Mouse (Mus musculus): Measurements from ENCODE around the gene Dnmt1.

The Dnmt1 gene

DNA sequence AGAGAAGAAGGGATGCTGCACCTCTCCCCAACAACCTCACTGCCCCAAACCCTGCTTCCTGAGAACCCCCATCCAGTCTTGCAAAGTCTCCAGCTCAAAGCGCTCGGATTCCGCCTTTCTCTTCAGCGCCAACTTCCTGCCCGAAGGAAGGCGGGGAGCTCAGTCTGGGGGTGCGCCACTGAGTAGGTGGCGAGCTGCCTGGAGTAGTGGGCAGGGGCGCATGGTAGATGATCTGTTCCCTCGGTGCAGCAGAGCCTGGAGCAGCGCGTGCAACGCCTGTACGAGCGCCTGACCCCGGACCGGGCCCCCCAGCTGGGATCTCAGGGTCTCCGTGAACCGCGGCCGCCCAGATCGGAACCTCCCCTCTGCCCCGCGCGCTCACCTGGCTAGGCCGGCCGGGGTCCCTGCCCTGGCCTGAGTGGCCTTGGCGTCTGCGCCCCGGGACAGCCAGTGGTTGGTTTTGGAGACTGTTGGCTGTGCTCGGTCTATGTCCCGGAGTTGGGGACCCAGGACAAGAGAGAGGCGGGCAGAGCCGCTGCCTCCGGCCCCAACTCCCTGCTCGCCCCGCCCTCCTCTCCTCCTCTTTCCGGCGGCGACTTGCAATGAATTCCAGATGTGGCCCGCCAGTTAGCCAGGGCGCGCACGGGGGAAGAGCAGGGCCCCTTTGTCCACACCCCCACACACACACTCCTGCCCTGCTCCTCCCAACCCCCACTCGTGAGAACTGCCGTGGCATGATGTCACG is 16.7 kb upstream of the Dnmt1 start, which contains the start of gene S1pr2:
Gene S1pr2, minus strand, starts transcription at position 566 of the 745 bp plus-strand sequence.
- peak; percentile 90 to 94 for DNase-seq

DNA sequence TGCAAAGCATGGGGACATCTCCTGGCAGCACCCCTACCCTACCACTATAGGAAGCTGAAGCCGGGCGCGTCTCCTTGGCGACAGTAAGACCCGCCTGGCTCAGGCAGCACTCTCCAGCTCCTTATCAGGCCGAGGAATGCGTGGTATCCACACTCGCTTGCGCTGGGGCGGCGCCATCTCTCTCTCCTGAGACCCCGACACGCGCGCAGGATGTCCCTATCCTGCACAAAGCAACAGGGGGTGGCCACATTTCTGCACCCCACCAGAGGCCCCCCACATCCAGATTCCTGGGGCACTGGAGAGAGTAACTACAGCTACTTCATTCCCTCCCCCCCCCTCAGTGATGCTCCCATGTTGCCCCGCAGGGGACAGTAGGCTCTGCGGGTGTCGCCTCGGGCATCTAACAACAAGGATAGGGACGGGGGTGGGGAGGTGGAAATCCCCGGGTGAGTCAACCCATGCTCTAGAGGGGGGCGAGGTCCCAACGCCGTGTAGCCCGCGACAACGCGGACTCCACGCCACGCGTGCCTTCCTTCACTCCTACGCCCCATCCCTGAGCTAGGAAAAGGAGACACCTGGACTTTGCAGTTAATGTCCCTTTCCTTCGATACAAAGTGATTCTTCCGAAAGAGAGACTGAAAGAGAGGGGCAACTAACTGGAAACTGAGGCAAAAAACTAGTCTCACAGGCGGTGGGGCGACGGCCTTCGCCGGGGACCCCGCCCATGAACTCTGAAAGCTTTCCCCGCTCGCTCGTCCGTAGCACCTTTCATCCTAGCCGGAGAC is 15.9 kb upstream of the Dnmt1 start:
- DNase-seq: peak; percentile 74 to 82

DNA sequence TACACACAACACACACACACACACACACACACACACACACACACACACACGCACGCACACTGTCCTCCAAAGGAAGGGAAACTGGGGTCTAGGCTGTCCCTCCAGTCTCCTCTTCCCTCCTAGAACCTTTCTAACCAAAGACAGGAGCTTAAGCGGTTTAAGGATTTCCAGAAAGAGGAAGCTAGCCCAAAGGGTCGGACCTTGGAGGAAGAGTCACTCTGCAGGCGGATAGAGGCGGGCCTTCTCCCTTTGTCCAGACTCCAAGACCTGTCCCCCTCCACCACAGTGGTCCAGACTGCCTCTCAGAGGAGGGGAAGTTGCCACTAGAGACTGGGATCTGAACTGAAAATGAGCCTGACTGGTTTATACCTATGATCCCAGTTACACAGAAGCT is 14.0 kb upstream of the Dnmt1 start:
- peak; percentile 40 to 55 for DNase-seq

DNA sequence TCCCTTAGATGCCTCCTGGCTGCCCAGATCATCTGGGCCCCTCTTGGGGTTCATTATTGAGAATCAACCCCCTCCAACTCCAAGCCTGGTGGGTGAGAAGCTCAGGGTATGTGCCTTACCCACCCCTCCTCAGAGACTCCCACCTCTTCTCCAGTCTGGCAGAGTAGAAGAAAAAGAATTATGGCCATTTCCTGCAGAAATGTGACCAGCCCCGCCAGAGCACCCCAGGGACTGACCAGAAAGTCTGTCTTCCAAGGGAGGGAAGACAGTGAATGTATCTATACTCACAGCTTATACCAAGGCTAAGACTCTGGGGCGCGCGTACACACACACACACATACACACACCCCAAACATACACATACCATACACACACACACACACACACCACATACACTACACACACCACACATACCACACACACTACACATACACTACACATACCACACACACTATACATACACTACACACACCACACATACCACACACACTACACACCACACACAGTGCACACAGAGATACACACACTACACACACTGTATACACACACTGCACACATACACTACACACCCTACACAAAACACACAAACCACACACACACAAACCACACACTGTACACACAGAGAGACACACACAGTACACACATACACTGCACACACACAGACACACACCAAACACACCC is 13.5 kb upstream of the Dnmt1 start:
- peak; percentile 50 to 64 for DNase-seq

DNA sequence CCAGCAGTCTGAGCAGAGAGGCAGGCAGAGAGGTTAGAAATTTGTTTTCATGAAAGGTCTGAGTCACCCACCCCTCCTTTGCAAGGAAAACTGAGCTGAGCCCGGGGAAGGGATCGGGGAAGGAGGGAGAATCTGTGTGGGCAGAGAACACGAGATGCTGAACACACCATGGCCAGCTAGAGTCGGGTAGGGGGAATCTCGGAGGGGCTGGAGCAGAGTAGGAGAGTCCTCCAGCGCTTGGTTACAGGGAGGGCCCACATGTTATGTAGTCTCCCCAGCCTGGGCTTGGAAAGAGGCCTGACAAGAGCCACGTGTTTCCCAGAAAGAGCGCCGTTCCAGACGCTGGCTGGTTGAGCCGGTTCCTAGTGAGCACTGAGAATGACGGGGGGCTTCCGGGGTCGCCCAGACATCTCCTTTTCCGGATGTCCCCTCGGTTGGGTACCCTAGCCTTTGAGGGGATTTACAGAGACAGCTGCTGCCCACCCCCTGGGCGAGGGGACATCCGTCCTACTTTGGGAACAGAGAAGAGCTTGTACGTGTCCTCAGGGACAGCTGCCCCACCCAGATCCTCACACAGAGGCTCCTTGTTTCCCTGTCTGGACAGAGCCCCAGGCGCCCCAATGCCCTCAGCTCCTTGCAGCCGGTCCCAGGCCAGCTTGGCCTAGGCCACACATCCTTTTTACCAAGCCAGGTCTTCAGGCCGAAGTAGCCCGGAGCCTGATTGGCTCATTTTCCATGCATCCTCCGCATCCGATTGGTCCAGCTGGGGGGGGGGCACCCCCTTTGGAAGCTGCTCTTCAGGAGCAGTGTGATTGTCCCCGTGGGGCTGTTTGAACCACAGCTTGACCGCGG is 12.7 kb upstream of the Dnmt1 start:
- peak; percentile 68 to 81 for DNase-seq

DNA sequence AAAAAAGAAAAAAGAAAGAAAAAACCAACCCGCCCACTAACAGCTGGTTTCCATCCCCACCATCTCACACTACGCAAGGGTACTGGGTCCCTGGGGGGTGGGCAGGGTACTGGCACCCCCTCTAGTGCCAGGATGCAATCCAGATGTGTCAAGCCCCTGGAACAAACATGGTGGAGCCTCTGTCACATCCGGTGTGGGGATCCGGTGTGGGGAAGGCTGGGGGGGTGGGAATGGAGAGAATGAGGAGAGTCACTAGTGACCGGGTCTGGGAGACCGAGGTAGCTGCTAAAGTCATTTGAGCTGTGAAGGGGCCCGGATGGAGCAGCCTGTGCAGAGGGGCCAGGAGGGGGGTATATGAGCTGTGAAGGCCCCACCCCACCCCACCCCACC is 12.1 kb upstream of the Dnmt1 start:
- peak; percentile 36 to 57 for DNase-seq

DNA sequence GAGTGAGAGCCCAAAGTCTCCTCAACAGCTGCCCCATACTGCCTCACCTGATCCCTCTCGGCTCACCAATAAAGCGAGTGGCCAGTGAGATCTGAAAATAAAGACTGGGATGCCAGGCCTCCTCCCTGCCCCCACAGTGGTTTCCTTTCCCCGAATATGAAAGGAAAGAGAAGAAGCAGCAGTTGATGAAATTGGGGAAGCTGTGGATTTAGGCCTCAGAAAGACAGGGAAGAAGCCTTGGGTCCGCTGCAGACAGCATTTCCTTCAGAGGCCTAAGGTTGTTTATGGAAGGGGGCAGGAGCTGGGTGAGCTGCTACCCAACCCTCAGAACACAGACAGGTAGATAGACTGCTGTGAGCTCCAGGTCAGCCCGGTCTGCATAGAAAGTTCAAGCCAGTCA is 7.1 kb upstream of the Dnmt1 start:
- no peak for DNase-seq

DNA sequence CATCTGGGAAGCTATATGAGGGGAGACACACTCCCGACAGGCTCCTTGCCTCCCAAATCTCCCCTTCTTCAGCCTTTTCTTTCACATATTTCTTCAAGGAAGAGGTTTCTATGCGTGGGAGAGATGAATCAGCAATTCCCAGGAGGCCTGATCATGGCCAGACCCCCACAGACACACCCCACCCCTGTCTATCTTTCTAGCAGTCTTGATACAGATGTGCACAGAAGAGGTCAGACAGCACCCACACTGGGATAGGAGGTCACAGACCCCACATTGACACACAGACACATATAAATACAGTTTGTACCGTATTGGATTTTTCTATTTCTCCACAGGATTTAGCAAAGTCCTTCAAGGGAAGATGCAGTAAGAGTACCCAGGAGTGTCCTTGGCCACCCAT is 6.3 kb upstream of the Dnmt1 start:
- no peak for DNase-seq

DNA sequence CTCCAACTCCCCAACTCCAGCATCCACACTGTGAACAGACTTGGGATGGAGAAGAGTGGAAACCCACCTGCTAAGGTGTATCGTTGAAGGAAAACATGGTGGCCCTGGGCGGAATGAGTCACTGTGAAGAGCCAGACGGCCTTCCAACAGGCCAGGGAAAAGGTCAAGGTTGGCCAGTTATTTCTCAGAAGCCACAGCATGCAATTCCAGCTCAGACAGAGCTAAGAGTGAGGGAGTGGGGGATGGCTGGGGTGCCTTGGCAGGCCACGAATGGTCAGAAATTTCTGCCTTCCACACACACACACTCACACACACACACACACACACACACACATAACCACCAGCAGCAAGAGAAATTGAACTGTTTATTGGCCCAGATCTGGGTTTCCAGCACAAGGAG is 5.9 kb upstream of the Dnmt1 start:
- no peak for DNase-seq

DNA sequence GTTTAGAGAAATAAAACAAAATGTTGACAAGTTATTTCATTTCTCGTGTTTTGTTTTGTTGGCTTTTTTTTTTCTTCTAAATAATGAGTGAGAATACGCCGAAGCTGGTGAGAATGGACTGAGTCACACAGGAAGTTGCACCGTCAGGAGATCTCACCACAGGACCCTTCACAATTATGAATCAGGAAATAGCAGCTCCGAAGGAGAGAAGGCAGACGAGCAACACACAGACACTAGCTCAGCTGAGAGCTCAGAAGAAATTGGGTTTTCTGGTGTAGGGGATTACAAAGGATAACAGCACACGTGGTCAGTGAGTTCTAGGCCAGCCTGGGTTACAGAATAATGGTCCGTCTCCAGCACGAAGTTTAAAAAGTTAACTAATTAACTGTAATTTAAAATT is 1.9 kb upstream of the Dnmt1 start:
- no peak for DNase-seq

DNA sequence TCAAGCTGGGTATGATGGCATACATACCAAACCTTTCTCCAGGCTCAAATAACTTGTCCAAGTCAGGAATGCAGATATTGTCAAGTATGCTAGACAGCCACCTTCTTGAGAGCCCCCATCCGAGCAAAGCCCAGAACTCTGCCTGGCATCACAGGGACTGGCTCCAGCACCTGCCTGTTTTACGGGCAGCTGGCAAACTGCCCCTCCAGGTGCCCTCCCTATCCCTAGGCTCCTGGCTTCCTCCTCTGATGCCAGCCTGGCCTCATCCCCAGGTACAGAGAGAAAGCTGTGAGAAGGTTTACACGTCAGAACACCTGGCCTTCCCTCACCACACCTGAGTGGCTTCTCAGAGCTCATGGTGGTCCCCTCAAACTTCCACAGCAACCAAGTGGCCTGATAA is 2.7 kb downstream of the Dnmt1 start:
- no peak for DNase-seq

DNA sequence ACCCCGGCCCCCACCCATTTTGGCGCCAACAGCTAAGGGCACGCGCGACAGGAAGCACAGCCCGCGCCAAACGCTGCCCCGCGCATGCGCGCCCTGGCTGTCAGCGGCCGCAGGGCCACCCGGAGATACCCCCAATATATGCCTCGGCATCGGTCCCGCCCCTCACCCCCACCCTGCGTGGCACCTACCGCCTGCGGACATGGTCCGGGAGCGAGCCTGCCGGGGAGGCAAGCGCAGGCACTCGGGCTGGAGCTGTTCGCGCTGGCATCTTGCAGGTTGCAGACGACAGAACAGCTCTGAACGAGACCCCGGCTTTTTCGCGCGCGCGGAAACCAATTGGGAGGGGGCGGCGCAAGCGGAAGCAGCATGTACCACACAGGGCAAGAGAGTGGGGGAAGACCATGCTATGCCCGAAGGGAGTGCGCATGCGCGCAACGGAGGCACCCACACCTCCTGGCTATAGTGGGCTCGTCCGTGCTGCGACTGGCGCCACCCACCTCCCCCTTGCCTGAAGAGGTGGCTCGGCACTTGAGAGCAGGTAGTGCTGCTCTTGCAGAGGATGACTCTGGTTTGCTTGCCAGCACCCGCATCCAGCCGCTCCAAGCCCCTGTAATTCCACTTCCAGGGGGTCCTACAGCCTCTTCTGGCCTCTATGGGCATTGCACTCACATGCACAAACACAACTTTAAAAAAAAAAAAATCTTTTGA is 7.0 kb downstream of the Dnmt1 start:
- DNase-seq: peak; percentile 95 to 97

DNA sequence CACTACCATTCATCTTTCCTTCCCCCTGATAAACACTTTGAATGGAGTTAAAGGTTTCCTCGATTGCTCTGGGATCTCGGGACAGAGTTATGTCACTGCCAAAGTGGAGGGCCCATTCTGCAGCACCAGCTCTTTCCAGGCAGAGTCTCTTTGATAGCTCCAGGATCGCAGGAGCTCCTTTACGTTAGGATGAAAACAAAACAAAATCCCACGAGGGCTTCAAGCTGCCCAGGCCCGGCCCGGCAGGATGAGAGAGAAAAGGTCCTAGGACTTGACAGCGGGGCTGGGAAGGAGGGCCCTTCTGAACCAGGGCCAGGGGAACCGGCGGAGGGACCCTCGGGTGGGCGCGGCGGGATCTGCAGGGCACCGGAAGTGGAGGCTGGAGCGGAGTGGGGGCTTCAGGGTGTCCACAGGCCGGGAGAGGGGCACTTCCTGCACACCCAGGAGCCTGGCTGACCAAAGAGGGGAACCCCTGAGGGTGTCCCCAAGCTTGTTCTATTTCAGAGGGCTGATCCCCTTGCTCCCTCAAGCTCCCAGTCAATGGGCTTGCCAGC is 7.6 kb downstream of the Dnmt1 start:
- DNase-seq: no peak

DNA sequence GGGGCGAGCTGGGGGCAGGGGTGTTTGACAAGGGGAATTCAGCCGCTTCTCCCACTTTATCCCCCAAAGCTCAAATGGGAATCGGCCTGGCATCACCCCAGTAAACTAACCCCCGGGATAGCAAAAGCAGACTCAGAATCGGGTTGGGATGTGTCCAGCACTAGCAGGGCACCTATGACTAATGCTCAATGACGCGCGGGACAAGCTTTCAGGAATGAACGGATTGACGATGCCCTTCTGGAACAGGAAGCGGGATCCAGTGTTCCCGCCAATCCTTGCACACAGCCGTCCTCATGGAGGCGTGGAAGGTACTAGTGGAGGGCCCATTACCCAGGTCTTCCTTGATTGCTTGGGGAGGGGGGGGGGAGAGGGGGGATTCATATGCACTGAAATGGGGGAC is 8.2 kb downstream of the Dnmt1 start:
- peak; percentile 51 to 63 for DNase-seq

DNA sequence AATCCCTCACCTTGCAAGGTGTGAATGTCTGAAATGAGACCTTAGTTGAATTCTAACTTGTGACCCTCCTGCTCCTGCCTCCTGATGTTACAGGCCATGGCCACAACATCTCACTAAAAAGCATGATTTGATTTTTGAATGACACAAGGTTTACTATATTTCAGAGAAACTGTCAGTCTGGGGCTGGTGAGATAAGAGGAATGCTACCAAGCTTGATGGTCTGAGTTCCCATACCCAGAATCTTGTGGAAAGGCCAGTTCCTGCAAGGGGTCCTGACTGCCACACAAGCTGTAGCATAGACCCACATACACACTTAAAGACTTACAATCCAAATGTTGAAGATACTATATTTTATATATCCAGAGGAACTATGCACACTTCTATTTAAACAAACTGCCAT is 9.3 kb downstream of the Dnmt1 start:
- no peak for DNase-seq

DNA sequence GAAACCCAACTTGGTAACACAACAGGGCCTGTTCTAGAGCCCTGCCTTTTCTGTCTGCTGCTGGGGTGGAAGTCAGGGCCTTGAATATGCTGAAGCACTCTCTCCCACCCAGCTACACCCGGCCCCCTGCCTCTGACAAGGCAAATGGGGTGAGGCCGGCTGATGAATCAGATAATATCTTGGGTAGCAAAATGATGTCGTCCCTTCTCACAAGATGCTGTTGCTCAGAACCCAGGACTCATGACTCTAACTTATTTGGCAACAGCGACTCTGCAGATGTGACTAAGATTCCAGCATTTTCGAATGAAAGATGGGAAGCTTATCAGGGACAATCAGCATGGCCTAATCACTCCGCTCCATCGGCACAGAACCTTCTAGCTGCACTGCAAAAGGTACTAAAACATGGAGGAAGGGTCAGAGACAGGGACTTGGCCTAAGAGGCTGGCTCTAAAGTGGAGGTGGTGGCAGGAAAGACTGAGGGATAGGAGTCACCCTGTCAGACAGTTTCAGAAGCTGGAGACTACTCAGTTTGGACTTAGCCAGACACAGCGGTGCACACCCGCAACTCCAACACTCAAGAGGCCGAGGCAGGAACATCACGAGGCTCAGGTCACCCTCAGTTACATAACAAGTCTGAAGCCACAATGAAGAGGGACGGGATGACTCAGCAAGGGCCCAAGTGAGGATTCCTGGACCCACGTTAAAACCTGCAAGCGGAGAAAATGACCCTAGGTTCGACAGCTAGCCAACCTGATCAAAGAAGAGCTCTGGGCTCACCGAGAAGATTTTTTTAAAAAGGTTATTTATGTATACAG is 13.4 kb downstream of the Dnmt1 start:
- no peak for DNase-seq

DNA sequence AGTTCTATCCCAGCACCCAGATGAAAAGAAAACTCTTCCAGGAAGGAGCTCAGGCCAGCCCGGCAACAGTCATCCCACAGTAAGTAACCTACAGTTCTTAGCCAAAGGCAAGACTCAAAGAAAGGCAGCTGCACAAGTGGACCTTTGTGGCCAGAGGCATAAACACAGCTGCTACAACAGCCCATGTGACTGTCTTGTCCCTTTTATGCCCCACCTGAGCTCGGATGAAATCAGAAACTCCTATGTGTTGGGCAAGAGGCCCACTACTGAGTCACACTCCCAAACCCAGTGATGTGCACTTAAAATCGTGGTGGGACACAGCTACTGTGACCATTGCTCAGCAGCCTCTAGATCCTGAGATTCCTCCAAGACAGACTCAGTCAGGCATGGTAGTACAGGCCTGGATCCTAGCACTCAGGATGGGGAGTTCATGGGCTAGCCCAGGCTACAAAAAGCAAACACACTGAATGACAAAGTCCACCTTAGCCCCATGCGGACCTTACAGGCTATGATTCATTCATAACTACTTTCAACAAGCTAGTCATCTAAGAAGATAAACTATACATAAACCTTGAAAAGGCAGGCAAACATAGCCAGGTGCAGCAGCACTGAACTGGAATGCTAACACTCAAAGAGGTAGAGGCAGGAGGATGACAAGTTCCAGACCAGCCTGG is 14.9 kb downstream of the Dnmt1 start:
- no peak for DNase-seq

DNA sequence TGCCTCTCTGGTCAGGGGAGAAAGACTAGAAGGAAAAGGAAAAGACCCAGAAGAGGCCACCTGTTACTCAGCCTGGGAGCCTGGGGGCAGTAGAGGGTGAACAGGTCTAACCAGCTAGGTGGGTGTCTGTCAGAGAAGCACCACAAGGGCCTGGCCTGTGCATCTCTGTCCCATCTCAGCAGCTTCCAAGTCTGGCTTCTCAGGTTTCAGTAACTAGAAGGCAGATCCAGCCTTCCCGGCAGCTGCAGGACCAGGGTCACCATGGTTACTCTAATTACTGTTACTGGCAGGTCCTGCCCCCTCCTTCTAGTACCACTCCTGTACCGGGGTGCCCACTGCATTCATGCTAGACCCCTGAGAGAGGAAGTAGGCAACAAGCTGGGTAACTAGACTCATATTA is 15.8 kb downstream of the Dnmt1 start:
- peak in 1 of 2 experiments; percentile 7 for DNase-seq

DNA sequence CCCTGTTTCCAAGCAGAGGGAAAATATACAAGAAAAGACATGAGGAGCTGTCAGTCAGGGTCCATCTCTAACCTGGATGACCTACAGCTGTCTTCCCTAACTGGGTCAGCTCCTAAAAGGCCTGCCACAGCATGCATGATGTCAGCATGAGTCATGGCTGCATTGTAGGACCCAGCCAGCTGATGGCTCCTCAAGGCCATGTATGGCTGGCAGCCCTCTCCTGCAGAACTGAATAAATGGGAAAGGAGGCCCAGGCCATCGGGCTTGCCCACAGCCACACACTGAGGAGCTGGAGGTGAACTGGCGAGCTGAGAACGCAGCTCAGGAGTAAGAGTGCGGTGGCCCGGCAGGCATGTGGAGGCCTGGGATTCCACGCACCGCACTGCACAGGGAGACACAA is 16.3 kb downstream of the Dnmt1 start:
- DNase-seq: peak in 1 of 2 experiments; percentile 17

DNA sequence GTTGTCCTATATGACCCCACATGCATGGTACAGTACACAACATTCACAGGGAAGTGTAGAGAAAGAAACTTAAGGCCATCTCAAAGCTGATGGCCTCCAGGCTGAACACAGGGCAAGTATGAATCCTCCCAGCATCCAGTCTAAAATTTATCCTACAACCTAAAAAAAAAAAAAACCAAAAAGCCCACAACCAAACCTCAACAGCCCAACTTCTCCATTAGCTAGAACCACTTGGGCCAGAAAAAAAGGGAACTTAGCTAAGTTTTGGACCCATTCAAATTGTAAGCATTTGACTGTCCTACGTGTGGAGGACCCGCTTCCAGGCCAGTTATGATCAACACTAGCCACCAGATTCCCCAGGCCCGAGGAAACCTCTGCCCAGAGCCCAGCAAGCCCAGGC is 36.4 kb downstream of the Dnmt1 start:
- DNase-seq: no peak

All from kidney, postnatal 4 days (tissue).